Mouse (Mus musculus) bone marrow, adult 2 months (tissue): ENCODE measurements around the gene Camta1.

Source experiments
- CTCF ChIP-seq: fragments of 200-500 bp; IDR thresholded peaks from 2 replicates; pipeline ENCODE4 v1.5.1; 2011; ENCODE audit warnings: low read length, control low read depth; ENCODE audit not compliant: control insufficient read depth, insufficient read depth
- POLR2A ChIP-seq: fragments of 200-500 bp; IDR thresholded peaks from 2 replicates; pipeline ENCODE4 v1.6.1; 2011; ENCODE audit warnings: low read depth, mild to moderate bottlenecking, control low read depth, low read length, borderline replicate concordance; ENCODE audit not compliant: control insufficient read depth

DNA sequence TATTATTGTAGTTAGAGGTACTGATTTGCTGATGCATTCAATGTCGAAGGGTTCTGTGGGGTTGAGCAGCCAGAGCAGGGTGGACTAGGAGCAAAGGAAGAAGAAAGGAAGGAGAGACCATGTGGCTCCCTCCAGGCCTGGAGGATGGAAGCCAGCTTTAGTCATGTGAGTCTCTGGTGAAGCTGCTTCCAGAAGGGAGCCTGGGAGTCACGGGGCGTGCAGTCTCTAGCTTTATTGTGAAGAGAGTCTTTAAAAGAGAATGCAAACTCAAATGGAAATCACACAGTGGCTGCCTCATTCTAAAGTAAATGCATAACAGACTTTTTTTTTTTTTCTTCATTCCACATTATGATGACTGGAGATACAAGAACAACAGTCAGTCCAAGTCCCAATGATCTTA lies 450.7 kb downstream of the Camta1 start:
- TF ChIP-seq CTCF (no peak), POLR2A (no peak)
